Mouse (Mus musculus): ENCODE data around the gene Mecom. TPM values are rescaled to one million over a fixed set of nuclear protein-coding genes. Genes with fewer than 3 reads are reported as not detected.

The Mecom gene
- polyA plus RNA-seq, 1 experiment from 2014 or later = 13.7 TPM

- no peak overlapping the region for H3K4me3 ChIP-seq (replicated peaks; ENCODE audit: low read length)
- no peaks in the 10 kb centered on the region for H3K4me1 ChIP-seq (replicated peaks; ENCODE audit: control insufficient read depth, insufficient read depth, low read length)
- H3K27me3 ChIP-seq (ENCODE audit: control insufficient read depth, insufficient read depth, low read length) = no peaks in the 10 kb centered on the region
- peaks cover 7% of the 10 kb centered on the region; the same call in 1 of the 2 replicates for H3K9me3 ChIP-seq (ENCODE audit: control insufficient read depth, low read length)
- H3K4me2 ChIP-seq (replicated peaks) = no peak overlapping the region
- no peak overlapping the region for H3K27ac ChIP-seq
- H3K36me3 ChIP-seq (replicated peaks; ENCODE audit: control insufficient read depth, insufficient read depth) = no peaks in the 10 kb centered on the region
- ATAC-seq (ENCODE audit: low FRiP score) = no peak
- 89% methylated on average over 5 of the region's 5 CpGs for WGBS
- DNase-seq (ENCODE audit: low spot score) = no peak
- H3K9ac ChIP-seq = no peak overlapping the region
These were observed 371.2 kb downstream of the Mecom start for GRCm38 (mm10) chr3:30176615-30177014.

- no peak for DNase-seq (ENCODE audit: low spot score)
- no peak overlapping the region for H3K9ac ChIP-seq
- 90% methylated on average over 3 of the region's 3 CpGs for WGBS
These were observed 374.0 kb downstream of the Mecom start for GRCm38 (mm10) chr3:30173812-30174211.

GRCm38 (mm10) chr3:30168396-30169186 is 379.2 kb downstream of the Mecom start:
- WGBS = 89% methylated on average over 3 of the region's 3 CpGs
- no peak overlapping the region for H3K9ac ChIP-seq
- H3K27me3 ChIP-seq (ENCODE audit: control insufficient read depth, insufficient read depth, low read length) = no peaks in the 10 kb centered on the region
- no peaks in the 10 kb centered on the region for H3K9me3 ChIP-seq (ENCODE audit: control insufficient read depth, low read length)
- H3K4me2 ChIP-seq (replicated peaks) = no peak overlapping the region
- no peaks in the 10 kb centered on the region for H3K4me1 ChIP-seq (replicated peaks; ENCODE audit: control insufficient read depth, insufficient read depth, low read length)
- H3K27ac ChIP-seq = no peak overlapping the region
- H3K36me3 ChIP-seq (replicated peaks; ENCODE audit: control insufficient read depth, insufficient read depth) = no peaks in the 10 kb centered on the region
- ATAC-seq (ENCODE audit: low FRiP score) (no peak), DNase-seq (ENCODE audit: low spot score) (no peak)
- H3K4me3 ChIP-seq (replicated peaks; ENCODE audit: low read length) = no peak overlapping the region

More at GRCm38 (mm10) chr3:30173812-30174211, 374.0 kb downstream of the Mecom start:
- Histone ChIP-seq H3K27ac (no peak overlapping the region), H3K36me3 (replicated peaks; ENCODE audit: control insufficient read depth, insufficient read depth) (no peaks in the 10 kb centered on the region), H3K4me3 (replicated peaks; ENCODE audit: low read length) (no peak overlapping the region), H3K27me3 (ENCODE audit: control insufficient read depth, insufficient read depth, low read length) (no peaks in the 10 kb centered on the region), H3K4me2 (replicated peaks) (no peak overlapping the region), H3K9me3 (ENCODE audit: control insufficient read depth, low read length) (peaks cover 7% of the 10 kb centered on the region; the same call in 1 of the 2 replicates), H3K4me1 (replicated peaks; ENCODE audit: control insufficient read depth, insufficient read depth, low read length) (no peaks in the 10 kb centered on the region)
- ATAC-seq (ENCODE audit: low FRiP score) = no peak

- no peaks in the 10 kb centered on the region for H3K36me3 ChIP-seq (replicated peaks; ENCODE audit: control insufficient read depth, insufficient read depth)
- H3K9me3 ChIP-seq (ENCODE audit: control insufficient read depth, low read length) = no peaks in the 10 kb centered on the region
- H3K27ac ChIP-seq = no peak overlapping the region
- ATAC-seq (ENCODE audit: low FRiP score) = no peak
- H3K4me3 ChIP-seq (replicated peaks; ENCODE audit: low read length) = no peak overlapping the region
- H3K4me2 ChIP-seq (replicated peaks) = no peak overlapping the region
- WGBS = 94% methylated on average over 3 of the region's 3 CpGs
- H3K27me3 ChIP-seq (ENCODE audit: control insufficient read depth, insufficient read depth, low read length) = no peaks in the 10 kb centered on the region
- no peak overlapping the region for H3K9ac ChIP-seq
- H3K4me1 ChIP-seq (replicated peaks; ENCODE audit: control insufficient read depth, insufficient read depth, low read length) = no peaks in the 10 kb centered on the region
- DNase-seq (ENCODE audit: low spot score) = no peak
These were observed 380.8 kb downstream of the Mecom start for GRCm38 (mm10) chr3:30167027-30167426.

GRCm38 (mm10) chr3:30164834-30165233 is 383.0 kb downstream of the Mecom start:
- H3K9ac ChIP-seq = no peak overlapping the region
- H3K4me2 ChIP-seq (replicated peaks) = no peak overlapping the region
- H3K9me3 ChIP-seq (ENCODE audit: control insufficient read depth, low read length) = no peaks in the 10 kb centered on the region
- no peak for ATAC-seq (ENCODE audit: low FRiP score)
- no peak overlapping the region for H3K4me3 ChIP-seq (replicated peaks; ENCODE audit: low read length)
- no peaks in the 10 kb centered on the region for H3K4me1 ChIP-seq (replicated peaks; ENCODE audit: control insufficient read depth, insufficient read depth, low read length)
- 91% methylated on average over 4 of the region's 4 CpGs for WGBS
- no peaks in the 10 kb centered on the region for H3K36me3 ChIP-seq (replicated peaks; ENCODE audit: control insufficient read depth, insufficient read depth)
- H3K27me3 ChIP-seq (ENCODE audit: control insufficient read depth, insufficient read depth, low read length) = no peaks in the 10 kb centered on the region
- H3K27ac ChIP-seq = no peak overlapping the region
- no peak for DNase-seq (ENCODE audit: low spot score)

- Histone ChIP-seq H3K36me3 (replicated peaks; ENCODE audit: control insufficient read depth, insufficient read depth) (no peaks in the 10 kb centered on the region), H3K4me3 (replicated peaks; ENCODE audit: low read length) (no peak overlapping the region), H3K4me1 (replicated peaks; ENCODE audit: control insufficient read depth, insufficient read depth, low read length) (no peaks in the 10 kb centered on the region), H3K27me3 (ENCODE audit: control insufficient read depth, insufficient read depth, low read length) (no peaks in the 10 kb centered on the region), H3K27ac (no peak overlapping the region), H3K9ac (no peak overlapping the region), H3K9me3 (ENCODE audit: control insufficient read depth, low read length) (no peaks in the 10 kb centered on the region), H3K4me2 (replicated peaks) (no peak overlapping the region)
- ATAC-seq (ENCODE audit: low FRiP score) = no peak
- WGBS = 80% methylated on average over 4 of the region's 4 CpGs
- no peak for DNase-seq (ENCODE audit: low spot score)
These were observed 384.4 kb downstream of the Mecom start for GRCm38 (mm10) chr3:30163390-30163789.

GRCm38 (mm10) chr3:30160961-30161670 is 386.7 kb downstream of the Mecom start:
- no peak for DNase-seq (ENCODE audit: low spot score)
- Histone ChIP-seq H3K9me3 (ENCODE audit: control insufficient read depth, low read length) (no peaks in the 10 kb centered on the region), H3K4me3 (replicated peaks; ENCODE audit: low read length) (no peak overlapping the region), H3K9ac (no peak overlapping the region), H3K4me2 (replicated peaks) (no peak overlapping the region), H3K27ac (no peak overlapping the region), H3K4me1 (replicated peaks; ENCODE audit: control insufficient read depth, insufficient read depth, low read length) (no peaks in the 10 kb centered on the region), H3K36me3 (replicated peaks; ENCODE audit: control insufficient read depth, insufficient read depth) (no peaks in the 10 kb centered on the region), H3K27me3 (ENCODE audit: control insufficient read depth, insufficient read depth, low read length) (no peaks in the 10 kb centered on the region)
- no peak for ATAC-seq (ENCODE audit: low FRiP score)
- 85% methylated on average over 5 of the region's 5 CpGs for WGBS

GRCm38 (mm10) chr3:30160346-30160745 is 387.5 kb downstream of the Mecom start:
- no peaks in the 10 kb centered on the region for H3K27me3 ChIP-seq (ENCODE audit: control insufficient read depth, insufficient read depth, low read length)

GRCm38 (mm10) chr3:30157128-30157670 is 390.6 kb downstream of the Mecom start:
- 76% methylated on average over 7 of the region's 7 CpGs for WGBS
- Histone ChIP-seq H3K27ac (no peak overlapping the region), H3K9me3 (ENCODE audit: control insufficient read depth, low read length) (no peaks in the 10 kb centered on the region), H3K4me2 (replicated peaks) (no peak overlapping the region), H3K36me3 (replicated peaks; ENCODE audit: control insufficient read depth, insufficient read depth) (no peaks in the 10 kb centered on the region), H3K4me1 (replicated peaks; ENCODE audit: control insufficient read depth, insufficient read depth, low read length) (0 out of 2 replicates have a peak, but pooled peaks cover 5% of the 10 kb centered on the region), H3K4me3 (replicated peaks; ENCODE audit: low read length) (no peak overlapping the region), H3K27me3 (ENCODE audit: control insufficient read depth, insufficient read depth, low read length) (no peaks in the 10 kb centered on the region), H3K9ac (no peak overlapping the region)
- DNase-seq (ENCODE audit: low spot score) (no peak), ATAC-seq (ENCODE audit: low FRiP score) (no peak)

More at GRCm38 (mm10) chr3:30160346-30160745, 387.5 kb downstream of the Mecom start:
- Histone ChIP-seq H3K27ac (no peak overlapping the region), H3K9me3 (ENCODE audit: control insufficient read depth, low read length) (no peaks in the 10 kb centered on the region), H3K4me2 (replicated peaks) (no peak overlapping the region), H3K9ac (no peak overlapping the region), H3K36me3 (replicated peaks; ENCODE audit: control insufficient read depth, insufficient read depth) (no peaks in the 10 kb centered on the region), H3K4me3 (replicated peaks; ENCODE audit: low read length) (no peak overlapping the region), H3K4me1 (replicated peaks; ENCODE audit: control insufficient read depth, insufficient read depth, low read length) (no peaks in the 10 kb centered on the region)
- ATAC-seq (ENCODE audit: low FRiP score) (no peak), DNase-seq (ENCODE audit: low spot score) (no peak)
- 86% methylated on average over 5 of the region's 5 CpGs for WGBS

Data from hindbrain, embryonic 14.5 days (tissue).